Mouse (Mus musculus): ENCODE results near the gene Cyp1a2.

Cyp1a2 gene

DNA sequence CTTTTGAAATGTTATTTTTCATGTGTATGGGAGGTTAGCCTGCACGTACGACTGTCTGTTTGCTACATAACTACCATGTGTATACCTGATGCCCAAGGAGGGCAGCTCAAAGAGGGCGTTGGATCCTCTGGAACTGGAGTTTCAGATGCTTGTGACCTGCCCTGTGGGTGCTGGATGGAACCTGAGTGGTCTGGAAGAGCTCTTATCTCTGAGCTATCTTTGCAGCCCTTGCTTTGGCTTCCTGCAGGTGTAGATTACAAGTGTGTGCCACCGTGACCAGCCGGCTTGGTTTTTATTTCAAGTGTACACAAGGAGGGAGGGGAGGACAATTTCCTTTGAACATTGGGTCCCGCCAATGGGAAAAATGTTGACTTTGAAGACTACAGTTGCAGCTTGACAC lies 23.0 kb downstream of the Cyp1a2 start:
- DNase-seq (ENCODE audit: low read depth, low spot score): no peak
- no peaks in the 10 kb centered on the region for H3K27me3 ChIP-seq (ENCODE audit: control insufficient read depth, insufficient read depth, low read length, poor library complexity, severe bottlenecking)
- no peaks in the 10 kb centered on the region for H3K36me3 ChIP-seq (ENCODE audit: control insufficient read depth, insufficient read depth, low read length, poor library complexity, severe bottlenecking)

DNA sequence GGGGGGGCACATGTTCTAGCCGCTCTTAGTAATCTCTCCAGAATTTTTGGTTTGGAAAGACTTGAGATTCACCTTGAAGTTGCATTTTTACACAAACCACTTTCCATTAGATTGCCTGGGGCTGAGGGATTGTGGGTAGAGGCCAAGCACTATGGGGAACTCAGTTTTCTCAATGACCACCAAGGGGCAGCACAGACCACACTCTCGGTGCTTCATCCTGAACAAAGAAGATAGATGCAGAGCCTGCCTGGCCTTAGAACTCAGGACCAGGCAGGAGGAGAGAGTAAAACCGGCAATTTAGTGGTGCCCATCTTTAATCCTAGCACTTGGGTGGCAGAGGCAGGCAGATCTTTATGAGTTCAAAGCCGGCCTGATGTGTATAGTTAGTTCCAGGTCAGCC lies 23.7 kb downstream of the Cyp1a2 start:
- Histone ChIP-seq H3K27me3 (ENCODE audit: control insufficient read depth, insufficient read depth, low read length, poor library complexity, severe bottlenecking) (no peaks in the 10 kb centered on the region), H3K36me3 (ENCODE audit: control insufficient read depth, insufficient read depth, low read length, poor library complexity, severe bottlenecking) (no peaks in the 10 kb centered on the region)
- peak; percentile 87 for DNase-seq (ENCODE audit: low read depth, low spot score)

DNA sequence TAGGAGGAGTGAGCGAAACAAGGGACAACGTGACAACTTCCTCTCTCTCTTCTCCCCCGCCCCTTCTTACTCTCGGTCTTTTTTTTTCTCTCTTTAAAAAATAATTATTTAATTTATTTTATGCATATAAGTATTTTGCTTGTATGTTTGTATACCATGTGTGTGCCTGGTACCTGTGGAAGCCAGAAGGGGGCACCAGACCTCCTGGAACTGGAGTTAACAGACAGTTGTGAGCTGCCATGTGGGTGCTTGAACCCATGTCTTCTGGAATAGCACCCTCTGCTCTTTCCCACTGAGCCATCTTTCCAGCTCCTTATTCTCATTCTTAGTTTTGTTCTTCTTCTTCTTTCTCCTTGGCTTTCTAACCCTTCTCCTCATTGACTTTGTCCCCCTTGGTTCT lies 24.5 kb downstream of the Cyp1a2 start:
- H3K36me3 ChIP-seq (ENCODE audit: control insufficient read depth, insufficient read depth, low read length, poor library complexity, severe bottlenecking): no peaks in the 10 kb centered on the region
- DNase-seq (ENCODE audit: low read depth, low spot score): no peak
- H3K27me3 ChIP-seq (ENCODE audit: control insufficient read depth, insufficient read depth, low read length, poor library complexity, severe bottlenecking): no peaks in the 10 kb centered on the region

DNA sequence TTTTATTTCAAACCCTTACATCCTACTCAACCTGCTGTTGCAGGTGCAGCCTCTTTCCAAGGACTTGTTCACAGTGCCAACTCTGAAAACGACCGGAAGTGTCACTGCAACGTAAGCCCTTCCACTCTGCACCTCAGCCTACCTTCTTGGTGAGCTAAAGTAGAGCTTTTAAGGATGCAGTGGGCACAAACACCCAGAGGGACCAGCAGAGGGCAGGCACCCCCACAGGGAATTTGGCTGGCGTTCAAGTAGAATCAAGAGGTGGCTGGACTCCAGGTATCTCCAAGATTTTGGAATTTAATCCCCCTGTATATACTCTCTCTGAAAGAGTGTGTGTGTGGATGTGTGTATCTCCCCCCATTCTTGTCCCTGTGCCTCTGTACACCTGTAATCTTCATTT lies 25.7 kb downstream of the Cyp1a2 start:
- no peak for DNase-seq (ENCODE audit: low read depth, low spot score)
- Histone ChIP-seq H3K27me3 (ENCODE audit: control insufficient read depth, insufficient read depth, low read length, poor library complexity, severe bottlenecking) (no peaks in the 10 kb centered on the region), H3K36me3 (ENCODE audit: control insufficient read depth, insufficient read depth, low read length, poor library complexity, severe bottlenecking) (no peaks in the 10 kb centered on the region)

DNA sequence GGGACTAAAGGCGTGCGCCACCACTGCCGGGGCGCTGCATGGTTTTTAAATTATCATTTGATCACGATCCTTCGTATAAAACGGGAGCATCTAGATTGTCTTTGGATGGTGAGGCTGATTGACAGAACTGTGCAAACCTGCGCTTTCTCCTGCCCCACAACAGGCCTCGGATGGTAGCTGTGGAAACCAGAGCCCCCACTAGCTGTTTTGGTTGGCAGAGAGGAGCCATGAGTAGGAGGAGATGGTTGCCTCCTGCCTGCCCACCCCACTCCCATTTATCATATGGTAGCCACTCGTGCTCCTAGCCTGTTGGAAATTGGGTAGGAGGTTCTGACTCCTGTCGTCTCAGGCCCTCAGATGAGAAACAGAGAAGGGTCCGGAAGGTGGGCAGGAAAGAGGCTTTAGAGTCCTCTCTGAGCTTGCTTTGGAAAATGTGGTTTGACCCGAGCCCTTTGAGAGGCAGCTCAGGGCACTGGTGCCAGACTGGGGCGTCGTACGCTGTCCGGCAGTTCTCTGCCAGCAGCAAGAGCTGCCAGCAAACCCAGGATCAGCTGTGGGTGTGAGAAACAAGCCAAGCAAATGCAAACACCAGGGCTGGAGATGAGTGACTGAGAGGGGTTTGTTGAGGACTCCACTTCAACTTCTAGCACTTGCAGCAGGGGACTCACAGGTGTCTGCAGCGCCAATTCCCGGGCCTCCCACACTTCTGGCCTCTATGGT lies 26.7 kb downstream of the Cyp1a2 start:
- DNase-seq (ENCODE audit: low read depth, low spot score): no peak
- Histone ChIP-seq H3K36me3 (ENCODE audit: control insufficient read depth, insufficient read depth, low read length, poor library complexity, severe bottlenecking) (no peaks in the 10 kb centered on the region), H3K27me3 (ENCODE audit: control insufficient read depth, insufficient read depth, low read length, poor library complexity, severe bottlenecking) (no peaks in the 10 kb centered on the region)

DNA sequence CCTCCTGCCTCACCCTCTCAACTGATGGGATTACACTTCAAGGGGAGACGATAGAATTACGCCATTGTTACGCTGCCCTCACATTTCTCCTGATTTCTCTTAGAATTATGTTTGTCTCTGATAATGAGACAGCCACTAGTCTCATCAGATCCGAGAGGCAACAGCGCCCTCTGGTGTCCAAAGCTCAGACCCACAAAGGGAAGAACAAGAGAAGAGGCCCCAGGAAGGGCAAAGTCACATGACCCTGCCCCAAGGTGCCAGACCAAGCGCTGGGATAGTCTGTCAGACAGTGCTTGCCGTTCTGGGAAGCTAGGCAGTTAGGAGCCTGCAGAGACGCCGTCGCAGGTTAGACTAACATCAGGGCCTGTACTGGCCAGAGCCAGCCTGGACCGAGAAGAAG lies 27.8 kb downstream of the Cyp1a2 start:
- DNase-seq (ENCODE audit: low read depth, low spot score): peak; percentile 96
- Histone ChIP-seq H3K27me3 (ENCODE audit: control insufficient read depth, insufficient read depth, low read length, poor library complexity, severe bottlenecking) (no peaks in the 10 kb centered on the region), H3K36me3 (ENCODE audit: control insufficient read depth, insufficient read depth, low read length, poor library complexity, severe bottlenecking) (no peaks in the 10 kb centered on the region)

DNA sequence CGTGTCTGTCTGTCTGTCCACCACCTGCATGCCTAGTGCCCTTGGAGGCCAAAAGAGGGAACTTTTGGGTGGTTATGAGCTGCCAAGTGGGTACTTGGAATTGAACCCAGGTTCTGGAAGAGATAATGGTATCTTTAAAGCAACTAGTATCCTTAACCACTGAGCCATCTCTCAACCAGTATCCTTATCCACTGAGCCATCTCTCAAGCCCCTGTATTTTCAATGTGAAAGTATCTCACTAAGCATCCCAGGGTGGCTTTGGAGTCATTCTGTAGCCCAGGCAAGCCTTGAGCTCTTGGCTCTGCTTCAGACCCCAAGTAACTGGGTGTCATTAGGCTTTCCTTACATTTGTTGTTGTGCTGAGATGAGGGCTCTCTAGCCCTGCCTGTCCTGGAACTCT lies 28.5 kb downstream of the Cyp1a2 start:
- no peak for DNase-seq (ENCODE audit: low read depth, low spot score)

DNA sequence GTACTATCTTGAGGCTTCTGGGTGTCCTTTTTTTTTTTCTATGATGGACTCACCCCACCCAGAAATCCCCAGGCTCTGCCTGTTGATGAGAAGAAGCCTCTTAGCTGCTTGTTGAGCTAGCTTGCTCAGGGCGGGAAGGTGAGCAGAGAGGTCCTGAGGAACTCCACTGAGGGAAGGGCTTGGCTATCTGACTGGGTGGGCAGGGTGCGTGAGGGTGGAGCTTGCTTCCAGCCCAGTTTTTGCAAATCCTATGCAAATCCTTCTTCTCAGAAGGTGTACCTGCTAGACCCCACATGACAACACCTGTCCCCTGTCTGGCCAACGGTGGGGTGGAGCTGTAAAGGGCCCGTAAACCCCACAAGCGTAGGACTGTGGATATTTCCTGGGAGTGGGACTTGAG lies 30.2 kb downstream of the Cyp1a2 start, which contains the start of gene Csk:
Gene Csk (minus strand): TSS at position 349 of the 400 bp plus-strand sequence.
- no peaks in the 10 kb centered on the region for H3K27me3 ChIP-seq (ENCODE audit: control insufficient read depth, insufficient read depth, low read length, poor library complexity, severe bottlenecking)
- H3K36me3 ChIP-seq (ENCODE audit: control insufficient read depth, insufficient read depth, low read length, poor library complexity, severe bottlenecking): peaks cover 3% of the 10 kb centered on the region; the same call in 1 of the 2 replicates
- no peak for DNase-seq (ENCODE audit: low read depth, low spot score)

More for the DNA sequence above, 28.5 kb downstream of the Cyp1a2 start:
- H3K36me3 ChIP-seq (ENCODE audit: control insufficient read depth, insufficient read depth, low read length, poor library complexity, severe bottlenecking): no peaks in the 10 kb centered on the region
- H3K27me3 ChIP-seq (ENCODE audit: control insufficient read depth, insufficient read depth, low read length, poor library complexity, severe bottlenecking): no peaks in the 10 kb centered on the region

DNA sequence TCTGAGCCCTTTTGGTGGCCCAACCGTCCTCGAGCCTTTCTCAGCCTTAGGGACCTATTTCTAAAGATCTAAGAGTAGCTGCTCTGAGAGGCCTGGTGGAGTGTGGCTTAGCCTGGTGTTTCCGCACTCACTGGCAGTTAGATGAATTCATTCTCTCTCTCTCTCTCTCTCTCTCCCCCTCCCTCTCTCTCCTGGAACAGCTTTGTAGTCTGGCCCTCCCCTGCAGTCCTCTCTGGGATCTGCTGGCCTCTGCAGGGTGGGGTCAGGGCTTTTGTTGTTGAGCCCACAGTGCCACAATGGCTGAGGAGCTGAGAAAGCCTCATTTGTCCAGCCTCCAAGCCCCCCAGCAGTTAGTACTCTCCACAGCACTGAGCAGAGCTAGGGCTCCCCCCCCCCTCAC lies 30.6 kb downstream of the Cyp1a2 start:
- DNase-seq (ENCODE audit: low read depth, low spot score): no peak
- no peaks in the 10 kb centered on the region for H3K27me3 ChIP-seq (ENCODE audit: control insufficient read depth, insufficient read depth, low read length, poor library complexity, severe bottlenecking)
- peaks cover 3% of the 10 kb centered on the region; the same call in 1 of the 2 replicates for H3K36me3 ChIP-seq (ENCODE audit: control insufficient read depth, insufficient read depth, low read length, poor library complexity, severe bottlenecking)

DNA sequence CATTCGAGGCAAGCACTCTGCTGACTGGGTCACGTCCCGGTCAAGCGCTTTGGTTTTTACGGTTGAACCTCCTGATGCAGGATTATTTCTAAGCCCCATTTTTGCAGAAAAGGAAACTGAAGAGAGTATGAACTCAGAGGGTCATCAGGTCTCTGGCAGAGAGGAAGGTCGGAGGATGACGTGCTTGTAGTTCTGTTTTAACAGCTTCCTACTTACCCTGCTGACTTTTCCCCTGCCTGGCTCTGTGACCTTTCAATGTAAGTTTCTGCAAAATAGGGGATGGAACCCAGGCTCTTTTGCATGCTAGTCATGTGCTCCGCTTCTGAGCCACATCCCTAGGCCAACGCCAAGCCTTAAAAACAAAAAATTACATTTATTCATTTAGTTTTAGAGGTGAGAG lies 31.2 kb downstream of the Cyp1a2 start:
- DNase-seq (ENCODE audit: low read depth, low spot score): peak; percentile 70
- H3K36me3 ChIP-seq (ENCODE audit: control insufficient read depth, insufficient read depth, low read length, poor library complexity, severe bottlenecking): peaks cover 3% of the 10 kb centered on the region; the same call in 1 of the 2 replicates
- H3K27me3 ChIP-seq (ENCODE audit: control insufficient read depth, insufficient read depth, low read length, poor library complexity, severe bottlenecking): no peaks in the 10 kb centered on the region

DNA sequence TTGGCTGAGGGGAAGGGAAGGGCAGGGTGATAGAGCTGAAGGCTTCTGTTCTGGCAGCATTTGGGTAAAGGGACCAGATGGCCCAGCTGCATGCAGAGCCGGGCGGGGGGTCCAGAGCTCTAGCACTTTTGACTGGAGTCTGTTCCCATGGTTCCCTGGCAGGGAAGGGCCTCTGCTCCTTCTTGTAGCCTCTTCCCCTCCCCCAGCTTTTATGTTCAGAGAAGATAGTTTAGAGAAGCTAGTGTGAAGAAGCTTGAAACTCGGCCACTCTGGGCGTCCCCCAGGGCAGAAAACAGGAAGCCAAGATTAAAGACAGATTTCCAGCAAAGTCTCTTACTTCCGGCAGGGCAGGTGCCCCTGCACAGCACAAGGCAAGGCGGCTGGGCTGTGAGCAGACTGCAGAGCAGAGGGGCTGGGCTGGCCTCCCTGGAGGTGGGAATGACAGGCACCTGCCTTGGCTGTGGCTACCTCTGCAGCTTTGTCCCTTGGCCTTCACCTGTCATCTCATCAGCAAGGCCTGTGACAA lies 32.7 kb downstream of the Cyp1a2 start:
- Histone ChIP-seq H3K36me3 (ENCODE audit: control insufficient read depth, insufficient read depth, low read length, poor library complexity, severe bottlenecking) (peaks cover 3% of the 10 kb centered on the region; the same call in 1 of the 2 replicates), H3K27me3 (ENCODE audit: control insufficient read depth, insufficient read depth, low read length, poor library complexity, severe bottlenecking) (no peaks in the 10 kb centered on the region)
- DNase-seq (ENCODE audit: low read depth, low spot score): peak; percentile 76

DNA sequence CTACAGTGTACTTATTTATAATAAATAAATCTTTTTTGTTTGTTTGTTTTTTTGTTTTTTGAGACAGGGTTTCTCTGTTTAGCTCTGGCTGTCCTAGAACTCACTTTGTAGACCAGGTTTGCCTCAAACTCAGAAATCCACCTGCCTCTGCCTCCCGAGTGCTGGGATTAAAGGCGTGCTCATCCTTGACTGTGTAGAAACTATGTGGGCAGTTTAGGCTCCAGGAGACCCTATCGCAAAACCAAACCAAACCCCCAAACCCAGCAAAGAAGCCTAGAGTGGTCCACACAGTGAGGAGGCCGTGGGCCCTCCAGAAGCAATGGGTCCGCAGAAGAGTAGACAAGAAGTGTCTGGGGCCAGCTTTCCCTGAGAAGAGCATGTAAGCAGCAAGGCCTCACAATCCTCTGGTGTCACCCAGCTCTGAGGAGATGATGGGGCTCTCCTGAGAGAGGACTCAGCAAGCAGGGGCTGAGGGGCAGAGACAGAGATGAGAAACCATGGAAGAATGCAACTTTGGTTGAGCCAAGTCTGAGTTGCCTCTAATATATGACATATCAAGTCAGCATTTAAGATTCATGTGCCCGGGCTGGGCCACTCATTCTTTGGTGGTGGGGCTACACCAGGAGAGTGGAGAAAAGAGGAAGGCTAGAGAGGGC lies 33.2 kb downstream of the Cyp1a2 start:
- H3K27me3 ChIP-seq (ENCODE audit: control insufficient read depth, insufficient read depth, low read length, poor library complexity, severe bottlenecking): no peaks in the 10 kb centered on the region
- peaks cover 3% of the 10 kb centered on the region; the same call in 1 of the 2 replicates for H3K36me3 ChIP-seq (ENCODE audit: control insufficient read depth, insufficient read depth, low read length, poor library complexity, severe bottlenecking)
- no peak for DNase-seq (ENCODE audit: low read depth, low spot score)

DNA sequence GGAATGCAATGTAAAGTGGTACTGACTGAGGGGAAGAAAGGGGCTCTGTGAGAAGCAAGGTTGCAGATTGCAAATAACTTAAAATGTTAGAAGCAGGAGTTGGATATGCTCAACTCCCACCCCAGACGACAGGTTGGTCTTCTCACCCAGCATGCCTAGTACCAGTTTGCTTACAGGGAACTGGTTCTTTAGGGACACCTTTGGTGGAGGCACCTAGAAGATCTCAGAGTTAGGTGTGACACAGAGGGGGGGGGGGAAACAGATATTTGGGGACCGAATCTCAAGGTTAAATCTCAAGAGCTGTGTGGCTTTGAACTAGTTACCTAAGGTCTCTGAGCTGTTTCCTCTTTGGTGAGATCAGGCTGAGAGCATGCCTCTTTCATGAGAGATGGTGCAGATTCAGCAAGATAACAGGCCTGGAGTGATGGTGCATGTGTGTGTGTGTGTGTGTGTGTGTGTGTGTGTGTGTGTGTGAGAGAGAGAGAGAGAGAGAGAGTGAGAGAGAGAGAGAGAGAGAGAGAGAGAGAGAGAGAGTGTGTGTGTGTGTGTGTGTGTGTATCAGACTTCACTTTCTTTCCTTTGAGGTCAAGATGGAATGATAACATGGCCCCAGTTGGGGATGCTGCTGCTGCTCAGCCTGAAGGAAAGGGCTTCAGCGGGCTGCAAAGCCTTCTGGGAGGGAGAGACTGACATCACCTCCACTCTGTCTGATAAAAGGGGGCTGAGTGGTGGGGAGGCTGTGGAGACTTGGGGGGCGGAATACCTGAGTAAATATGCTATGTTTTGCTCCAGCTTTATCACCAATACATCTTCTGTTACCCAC lies 36.0 kb downstream of the Cyp1a2 start:
- no peaks in the 10 kb centered on the region for H3K27me3 ChIP-seq (ENCODE audit: control insufficient read depth, insufficient read depth, low read length, poor library complexity, severe bottlenecking)
- peaks cover 3% of the 10 kb centered on the region; the same call in 1 of the 2 replicates for H3K36me3 ChIP-seq (ENCODE audit: control insufficient read depth, insufficient read depth, low read length, poor library complexity, severe bottlenecking)
- no peak for DNase-seq (ENCODE audit: low read depth, low spot score)

DNA sequence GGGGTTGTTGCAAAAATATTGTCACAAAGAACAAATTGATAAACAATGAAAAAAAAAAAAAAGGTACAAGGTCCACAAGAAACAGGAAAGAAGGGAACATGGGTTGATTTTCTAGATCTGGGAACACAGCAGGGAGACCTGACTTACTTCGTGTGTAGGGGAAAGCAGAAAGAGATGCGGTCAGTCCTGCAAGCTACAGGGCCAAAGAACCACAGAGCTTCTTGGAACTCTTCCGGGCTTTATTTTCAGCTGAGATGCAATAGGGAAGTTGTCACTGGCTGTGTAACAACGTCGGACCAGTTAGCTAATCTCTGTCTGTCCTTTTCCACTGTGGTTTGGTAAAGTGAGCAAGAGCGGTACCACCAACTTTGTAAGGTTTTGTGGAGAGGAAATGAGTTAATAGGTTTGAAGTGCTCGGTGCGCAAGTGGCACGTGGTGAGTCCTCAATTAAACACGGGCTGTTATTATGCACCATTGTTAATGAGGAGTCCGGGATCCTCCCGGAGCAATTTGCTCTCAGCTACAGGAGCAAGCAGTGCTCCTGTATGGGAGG lies 36.9 kb downstream of the Cyp1a2 start:
- H3K36me3 ChIP-seq (ENCODE audit: control insufficient read depth, insufficient read depth, low read length, poor library complexity, severe bottlenecking): peaks cover 3% of the 10 kb centered on the region; the same call in 1 of the 2 replicates
- DNase-seq (ENCODE audit: low read depth, low spot score): peak; percentile 76
- H3K27me3 ChIP-seq (ENCODE audit: control insufficient read depth, insufficient read depth, low read length, poor library complexity, severe bottlenecking): no peaks in the 10 kb centered on the region

Data from splenic B cell, adult 2 months (primary cell).